Mouse (Mus musculus) brown adipose tissue, adult 24 weeks (tissue): Measurements from ENCODE around the gene Ankrd28. TPM values are rescaled to one million over a fixed set of nuclear protein-coding genes. Genes with fewer than 3 reads are reported as not detected.

Experiments used
- H3K27ac ChIP-seq: fragments of 200-500 bp; replicated peaks from 2 replicates; pipeline ENCODE4 v1.5.1; 2012; ENCODE audit warnings: low read depth, mild to moderate bottlenecking, low read length
- H3K4me1 ChIP-seq: fragments of 200-500 bp; 2 replicates; pipeline ENCODE4 v1.6.1; 2012; ENCODE audit warnings: low read length, mixed read lengths; ENCODE audit not compliant: control insufficient read depth, insufficient read depth, insufficient read length
- H3K4me3 ChIP-seq: fragments of 200-500 bp; 2 replicates; pipeline ENCODE4 v1.5.1; 2012; ENCODE audit warnings: low read depth, mild to moderate bottlenecking, low read length, moderate library complexity; ENCODE audit not compliant: insufficient read depth
- polyA plus RNA-seq: library from polyadenylated mRNA; stranded (reverse); fragments of >200 nt; gene quantifications from 2 replicates; pipeline ENCODE4 v1.2.4, GENCODE M21; 2012; ENCODE audit not compliant: missing spikeins, insufficient read depth, insufficient read length

The Ankrd28 gene
- polyA plus RNA-seq, 1 experiment: 17.8 TPM

DNA sequence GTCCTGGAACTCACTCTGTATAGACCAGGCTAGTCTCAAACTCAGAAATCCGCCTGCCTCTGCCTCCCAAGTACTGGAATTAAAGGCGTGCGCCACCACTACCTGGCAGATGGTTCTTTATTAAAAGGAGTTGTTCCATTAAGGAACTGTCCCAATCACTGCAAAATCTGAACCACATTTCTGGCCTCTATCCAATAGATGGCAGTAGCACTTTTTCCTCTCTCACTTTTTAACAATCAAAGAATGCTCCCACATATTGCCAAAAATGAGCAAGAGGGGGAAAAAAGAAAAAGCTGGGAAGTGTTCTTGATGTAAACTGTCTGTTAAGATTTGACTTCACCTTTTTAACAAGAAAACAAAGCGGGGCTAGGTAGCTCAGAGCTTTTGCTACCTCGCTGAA is 20.5 kb downstream of the Ankrd28 start:
- no peak overlapping the region for H3K4me3 ChIP-seq
- H3K4me1 ChIP-seq: no peaks in the 10 kb centered on the region
- no peak overlapping the region for H3K27ac ChIP-seq

DNA sequence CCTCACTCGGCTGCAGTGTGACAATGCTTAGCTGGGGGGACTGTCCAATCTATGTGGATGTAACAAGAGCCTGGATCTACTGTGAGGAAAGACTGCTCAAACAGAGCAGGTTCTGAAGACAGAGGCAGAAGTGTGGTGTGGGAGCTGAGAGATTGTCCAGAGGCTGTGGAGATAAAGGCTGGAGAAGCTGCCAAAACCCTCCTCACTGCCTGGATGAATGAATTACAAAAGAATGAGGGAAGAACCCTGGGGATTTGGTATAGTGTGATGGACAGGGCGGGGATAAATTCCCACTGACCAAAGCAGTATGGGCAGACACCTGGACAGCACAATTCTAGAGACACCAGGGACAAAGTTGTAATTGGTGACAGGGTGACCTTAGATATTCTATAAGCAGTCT is 26.7 kb downstream of the Ankrd28 start:
- Histone ChIP-seq H3K4me3 (no peak overlapping the region), H3K27ac (no peak overlapping the region)

DNA sequence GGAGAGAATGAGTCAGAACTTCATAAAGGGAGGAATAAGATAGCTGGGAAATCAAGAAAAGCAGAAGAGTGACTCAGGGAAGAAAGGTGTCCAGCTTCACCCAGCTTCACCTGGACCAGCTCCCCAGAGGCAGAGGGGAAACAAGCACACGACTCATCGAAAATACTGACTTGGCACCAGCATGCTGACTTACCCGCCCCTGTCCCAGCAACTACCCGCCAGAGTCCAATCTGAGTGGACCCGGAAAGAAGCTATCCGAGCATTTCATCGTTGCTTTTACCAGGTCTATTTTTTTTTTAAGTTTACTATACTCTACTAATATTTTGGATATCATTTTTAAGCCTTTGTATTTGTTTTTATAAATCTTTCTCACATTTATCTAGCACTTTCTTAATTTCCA is 29.5 kb downstream of the Ankrd28 start:
- H3K27ac ChIP-seq: no peak overlapping the region
- no peaks in the 10 kb centered on the region for H3K4me1 ChIP-seq
- no peak overlapping the region for H3K4me3 ChIP-seq

More for the DNA sequence above, 26.7 kb downstream of the Ankrd28 start:
- no peaks in the 10 kb centered on the region for H3K4me1 ChIP-seq

DNA sequence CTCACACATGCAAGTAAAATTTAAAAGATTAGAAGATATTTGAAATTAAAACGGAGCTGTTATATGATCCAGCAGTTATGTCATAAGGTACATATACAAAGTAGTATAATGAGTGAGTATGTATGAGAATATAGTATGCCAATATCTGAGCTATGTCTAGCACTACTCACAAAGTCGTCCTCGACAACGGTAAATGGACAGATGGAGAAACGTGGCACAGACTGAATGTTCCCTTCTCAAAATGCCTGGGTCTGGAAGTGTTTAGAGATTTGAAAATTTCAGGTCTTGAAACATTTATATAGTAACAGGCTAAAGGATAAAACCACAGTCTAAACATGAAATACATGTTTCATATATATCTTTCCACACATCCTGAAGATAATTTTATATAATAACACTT is 30.0 kb downstream of the Ankrd28 start:
- H3K4me1 ChIP-seq: no peaks in the 10 kb centered on the region
- H3K4me3 ChIP-seq: no peak overlapping the region
- no peak overlapping the region for H3K27ac ChIP-seq

DNA sequence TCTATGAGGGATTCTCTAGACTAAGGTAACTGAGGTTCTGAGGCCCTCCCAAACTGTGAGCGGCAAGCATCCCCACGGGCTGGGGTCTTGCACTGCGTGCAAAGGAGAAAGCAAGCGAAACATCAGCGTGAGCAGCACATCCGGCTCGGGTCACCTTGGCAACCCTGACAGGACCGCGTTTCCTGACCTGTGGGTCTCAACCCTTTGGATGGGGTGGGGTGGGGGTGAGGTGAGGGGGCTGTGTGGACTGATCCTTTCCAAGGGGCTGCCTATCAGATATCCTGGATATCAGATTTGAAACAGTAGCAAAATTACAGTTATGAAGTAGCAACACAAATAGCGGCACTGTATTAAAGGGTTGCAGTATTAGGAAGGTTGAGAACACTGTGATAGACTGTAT is 31.5 kb downstream of the Ankrd28 start:
- H3K4me3 ChIP-seq: peak overlapping the region; percentile 41; the same call in 1 of the 2 replicates
- H3K4me1 ChIP-seq: no peaks in the 10 kb centered on the region
- no peak overlapping the region for H3K27ac ChIP-seq

DNA sequence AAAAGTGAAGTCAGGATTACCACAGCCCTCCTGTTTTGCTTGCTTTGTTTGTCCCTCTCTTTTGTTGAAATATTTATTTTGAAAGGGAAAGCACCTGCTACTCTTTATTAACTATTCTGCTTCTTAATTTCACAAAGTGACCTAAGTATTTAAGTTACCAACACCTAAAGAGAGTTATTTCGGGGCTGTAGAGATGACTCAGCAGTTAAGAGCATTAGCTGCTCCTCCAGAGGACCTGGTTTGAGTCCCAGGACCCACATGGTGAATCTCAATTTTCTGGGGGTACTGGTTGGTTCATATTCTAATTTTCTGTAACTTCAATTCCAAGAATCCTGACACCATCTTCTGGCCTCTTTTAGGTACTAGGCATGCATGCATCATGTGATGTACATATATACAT is 34.9 kb downstream of the Ankrd28 start:
- Histone ChIP-seq H3K4me1 (no peaks in the 10 kb centered on the region), H3K27ac (no peak overlapping the region), H3K4me3 (no peak overlapping the region)

DNA sequence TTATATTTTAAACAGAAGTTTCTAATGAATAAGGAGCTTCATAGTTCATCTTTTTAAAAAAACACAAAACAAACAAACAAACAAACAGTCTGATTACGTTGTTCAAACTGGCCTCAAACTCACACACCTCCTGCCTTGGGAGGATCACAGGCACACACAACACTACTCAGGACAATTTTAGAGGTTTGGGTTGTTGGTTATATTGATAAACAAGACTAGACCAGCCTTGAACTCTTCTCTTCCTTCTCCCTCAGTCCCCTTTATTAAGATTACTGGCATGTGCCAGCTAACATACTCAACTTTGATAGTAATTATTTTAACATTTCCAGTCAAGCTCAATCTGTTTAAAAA is 35.7 kb downstream of the Ankrd28 start:
- Histone ChIP-seq H3K4me1 (no peaks in the 10 kb centered on the region), H3K4me3 (no peak overlapping the region)

DNA sequence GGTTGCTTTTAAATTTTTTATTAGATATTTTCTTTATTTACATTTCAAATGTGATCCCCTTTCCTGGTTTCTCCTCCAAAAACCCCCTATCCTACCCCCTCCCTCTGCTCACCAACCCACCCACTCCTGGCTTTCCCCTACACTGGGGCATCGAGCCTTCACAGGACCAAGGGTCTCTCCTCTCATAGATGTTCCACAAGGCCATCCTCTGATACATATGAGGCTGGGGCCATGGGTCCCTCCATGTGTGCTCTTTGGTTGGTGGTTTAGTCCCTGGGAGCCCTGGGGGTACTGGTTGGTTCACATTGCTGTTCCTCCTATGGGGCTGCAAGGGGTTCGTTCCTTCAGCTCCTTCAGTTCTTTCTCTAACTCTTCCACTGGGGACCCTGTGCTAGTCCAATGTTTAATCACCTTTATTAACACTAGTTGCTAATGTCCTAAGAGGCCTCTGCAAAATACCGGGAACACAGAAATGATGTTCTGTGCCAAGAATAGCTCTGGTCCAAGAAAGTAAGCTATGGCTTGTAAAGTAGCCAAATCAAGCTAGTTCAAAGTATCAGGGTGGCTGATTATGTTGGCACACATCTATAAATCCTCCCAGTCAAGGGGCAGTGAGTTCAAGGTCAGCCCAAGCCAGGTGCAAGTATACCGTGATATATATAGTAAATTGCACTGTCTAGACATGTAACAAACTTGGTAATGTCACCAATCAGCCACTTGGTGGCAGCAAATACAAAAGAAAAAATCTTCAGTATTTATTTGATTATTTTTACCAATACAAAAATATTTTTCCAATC is 36.3 kb downstream of the Ankrd28 start:
- Histone ChIP-seq H3K27ac (no peak overlapping the region), H3K4me1 (no peaks in the 10 kb centered on the region), H3K4me3 (no peak overlapping the region)

More for the DNA sequence above, 35.7 kb downstream of the Ankrd28 start:
- no peak overlapping the region for H3K27ac ChIP-seq

DNA sequence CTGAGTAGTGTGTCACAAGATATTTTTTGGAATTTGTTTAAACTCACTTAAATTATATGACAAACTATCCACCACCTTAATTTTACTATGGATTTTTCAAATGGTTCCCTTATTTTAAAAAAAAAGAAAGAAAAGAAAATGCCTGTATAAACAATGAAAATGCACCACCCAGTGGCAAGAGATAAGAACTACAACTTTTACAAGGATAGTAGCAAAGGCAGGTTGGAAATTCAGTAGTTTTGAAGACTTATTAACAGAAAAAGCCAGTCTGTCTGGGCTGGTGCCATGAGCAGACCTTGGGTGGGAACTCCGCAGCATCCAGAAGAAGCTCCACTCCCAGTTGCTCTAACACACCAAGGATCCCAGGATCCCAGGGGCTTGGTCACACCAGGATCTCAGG is 39.7 kb downstream of the Ankrd28 start:
- Histone ChIP-seq H3K4me1 (no peaks in the 10 kb centered on the region), H3K4me3 (no peak overlapping the region), H3K27ac (no peak overlapping the region)

DNA sequence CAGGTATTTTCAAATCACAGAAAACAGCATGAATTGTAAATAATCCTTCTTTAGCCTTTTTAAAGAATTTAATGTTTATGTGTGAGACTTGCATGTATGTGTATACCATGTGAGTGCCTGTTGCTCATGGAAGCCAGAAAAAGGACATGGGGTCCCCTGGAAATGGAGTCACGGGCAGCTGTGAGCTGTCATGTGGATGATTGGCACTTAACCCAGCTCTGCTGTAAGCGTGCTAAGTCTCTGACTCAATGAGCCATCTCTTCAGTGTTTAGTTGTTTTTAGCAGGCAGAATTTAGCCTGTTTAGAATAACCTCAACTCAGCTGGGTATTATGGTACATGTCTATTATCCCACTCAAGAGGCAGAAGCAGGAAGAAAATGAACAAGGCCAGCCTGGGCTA is 43.5 kb downstream of the Ankrd28 start:
- Histone ChIP-seq H3K27ac (no peak overlapping the region), H3K4me1 (no peaks in the 10 kb centered on the region), H3K4me3 (no peak overlapping the region)

DNA sequence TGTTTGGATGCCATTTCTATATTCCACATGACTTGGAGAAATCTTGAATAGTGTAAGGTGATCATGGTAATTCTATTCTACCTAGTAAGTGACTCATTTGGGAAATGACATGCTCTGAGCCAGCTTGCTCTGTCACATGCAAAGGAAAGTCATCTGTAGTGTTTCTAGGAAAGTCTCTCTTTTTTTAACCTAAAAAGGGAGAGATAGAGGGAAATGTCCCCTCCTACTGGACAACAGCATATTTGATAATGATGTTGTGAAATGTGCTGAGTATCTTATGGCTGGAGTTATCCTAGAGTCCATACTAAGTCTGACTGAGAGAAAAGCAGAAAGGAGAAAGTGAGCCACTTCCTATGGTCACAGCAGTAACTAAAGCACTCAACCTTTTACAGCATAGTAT is 44.8 kb downstream of the Ankrd28 start:
- Histone ChIP-seq H3K4me3 (no peak overlapping the region), H3K4me1 (no peaks in the 10 kb centered on the region), H3K27ac (no peak overlapping the region)

DNA sequence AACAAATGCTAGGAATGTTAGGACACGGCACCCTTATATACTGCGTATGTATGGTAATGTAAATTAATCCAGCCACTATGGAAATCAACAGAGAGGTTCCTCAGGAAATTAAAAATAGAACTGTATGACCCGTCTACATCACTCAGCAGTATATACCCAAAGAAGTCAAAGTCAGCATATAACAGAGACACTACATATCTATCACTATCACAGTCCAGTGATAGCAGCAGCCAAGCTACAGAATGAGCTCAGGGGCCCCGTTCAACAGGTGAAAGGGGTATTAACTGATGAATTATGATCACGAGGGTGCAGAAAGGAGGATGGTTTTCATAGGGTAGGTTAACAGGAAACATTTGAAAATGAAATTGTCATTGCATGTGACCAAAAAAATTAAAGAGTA is 45.5 kb downstream of the Ankrd28 start:
- Histone ChIP-seq H3K4me1 (no peaks in the 10 kb centered on the region), H3K27ac (no peak overlapping the region), H3K4me3 (no peak overlapping the region)

DNA sequence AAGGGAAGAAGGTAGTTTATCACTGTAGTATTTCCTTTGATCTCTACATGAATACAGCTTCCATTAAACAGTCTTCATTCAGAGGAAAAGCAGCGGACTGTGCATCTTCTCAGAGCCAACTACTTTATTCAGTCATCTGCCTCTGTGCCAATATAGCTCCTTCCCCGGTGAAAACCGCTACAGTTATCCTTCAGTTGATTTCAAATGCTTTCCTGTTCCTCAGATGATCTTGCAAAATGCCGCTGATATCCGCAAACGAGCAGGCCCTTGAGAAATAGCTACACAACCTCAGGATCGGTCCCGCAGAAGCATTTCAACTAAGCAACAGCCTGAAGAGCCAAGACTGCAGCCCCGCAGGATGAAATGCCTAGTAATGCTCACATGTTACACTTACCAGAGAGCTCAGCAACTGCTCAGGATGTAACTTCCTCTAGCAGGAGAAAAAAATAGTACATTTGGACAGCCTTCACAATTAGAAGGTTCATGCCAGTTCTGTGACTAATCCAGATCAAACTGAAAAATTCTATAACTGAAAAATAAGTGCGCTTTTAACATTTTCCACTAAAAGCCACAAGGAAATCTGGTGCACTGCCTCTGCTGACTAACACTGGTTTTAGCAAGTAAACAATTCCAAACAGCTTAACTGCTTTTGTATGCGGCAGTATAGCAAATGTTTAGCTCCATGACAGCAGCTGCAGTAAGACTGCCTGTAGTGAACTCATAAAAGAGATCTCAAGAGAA is 49.0 kb downstream of the Ankrd28 start:
- Histone ChIP-seq H3K4me3 (peak overlapping the region; percentile 50), H3K27ac (peak overlapping the region; percentile 19; the same call in 1 of the 2 replicates), H3K4me1 (no peaks in the 10 kb centered on the region)

DNA sequence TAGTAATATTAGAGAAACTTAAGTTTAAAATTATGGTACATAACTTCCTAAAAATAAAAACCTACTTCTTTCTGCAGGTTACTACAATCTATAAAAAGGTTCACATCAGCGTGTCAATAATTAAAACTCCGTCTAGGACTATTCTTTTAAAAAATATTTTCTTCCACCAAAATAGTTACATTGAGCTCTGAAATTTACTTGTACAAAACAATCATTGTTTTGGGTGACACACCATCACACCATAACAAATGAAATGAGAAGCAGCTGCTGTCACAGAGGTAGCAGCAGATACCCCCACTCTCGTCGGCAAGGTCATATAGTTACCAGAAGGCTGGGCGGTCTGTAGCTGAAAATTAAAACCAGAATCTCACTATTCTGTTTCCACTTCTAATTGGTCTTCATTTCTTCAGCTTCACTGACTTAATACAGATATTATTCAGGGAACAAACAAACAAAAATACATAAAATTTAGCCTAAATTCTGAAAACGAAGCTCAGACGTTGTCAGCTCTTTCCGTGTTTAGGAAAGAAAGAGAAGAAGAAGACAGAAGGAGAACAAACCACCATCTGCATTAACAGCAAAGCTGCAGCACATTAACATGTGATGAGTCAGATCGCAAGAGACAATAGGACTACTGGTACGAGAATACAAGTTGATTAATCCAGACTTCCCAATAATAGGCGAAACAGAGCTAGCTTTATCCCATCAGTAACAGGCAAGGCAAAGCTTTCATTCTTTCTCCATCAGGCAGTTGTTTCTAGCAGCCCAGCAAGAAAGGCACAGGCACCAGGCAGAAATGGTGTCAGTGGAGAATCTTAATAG is 49.8 kb downstream of the Ankrd28 start:
- H3K4me1 ChIP-seq: no peaks in the 10 kb centered on the region
- peak overlapping the region; percentile 50 for H3K4me3 ChIP-seq
- 0 out of 2 replicates have a peak overlapping the region, but pooled peaks have one; percentile 20 for H3K27ac ChIP-seq

DNA sequence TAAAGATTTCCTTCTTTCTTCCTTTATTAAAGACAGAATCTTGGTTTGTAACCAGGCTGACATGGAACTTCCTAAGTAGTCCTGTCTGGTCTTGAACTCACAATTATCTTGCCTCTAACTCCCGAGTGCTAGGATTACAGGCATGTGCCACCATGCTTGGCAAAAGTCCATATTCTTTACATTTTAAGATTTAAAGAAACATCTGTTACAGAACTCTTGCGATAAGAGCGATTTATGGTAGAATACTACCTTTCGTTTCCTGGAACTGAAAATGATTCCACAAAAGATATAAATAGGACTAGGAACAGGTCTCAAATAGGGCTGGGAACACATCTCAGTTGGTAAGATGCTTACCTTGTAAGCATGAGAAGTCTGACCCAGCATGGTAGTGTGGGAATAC is 56.9 kb downstream of the Ankrd28 start:
- Histone ChIP-seq H3K27ac (no peak overlapping the region), H3K4me1 (no peaks in the 10 kb centered on the region), H3K4me3 (no peak overlapping the region)
